Mouse (Mus musculus) kidney, postnatal 0 days (tissue): Measurements from ENCODE around the gene Miga2. TPM values are rescaled to one million over a fixed set of nuclear protein-coding genes. Genes with fewer than 3 reads are reported as not detected.

Source experiments
- ATAC-seq: fragments of 200-750 bp; cut with Nextera tagmentation; replicated peaks from 2 replicates; pipeline ENCODE4 v1.8.0; 2017; ENCODE audit warnings: low read depth, moderate number of reproducible peaks, moderate TSS enrichment, moderate library complexity; ENCODE audit not compliant: low FRiP score
- DNase-seq: peaks from one replicate; pipeline ENCODE4 v3.0.0-alpha.2; 2016; ENCODE audit warnings: low spot score
- H3K27ac ChIP-seq: fragments of 300-500 bp; sonication (generic); 2 replicates; pipeline ENCODE4 v1.5.1; 2014; ENCODE audit warnings: mild to moderate bottlenecking
- H3K27me3 ChIP-seq: fragments of 300-500 bp; sonication (generic); 2 replicates; pipeline ENCODE4 v1.6.1; 2014; ENCODE audit warnings: low read length, mixed read lengths; ENCODE audit not compliant: insufficient read depth
- H3K36me3 ChIP-seq: fragments of 300-500 bp; sonication (generic); 2 replicates; pipeline ENCODE4 v1.6.1; 2014; ENCODE audit warnings: low read length, mixed read lengths; ENCODE audit not compliant: insufficient read depth
- H3K4me1 ChIP-seq: fragments of 300-500 bp; sonication (generic); replicated peaks from 2 replicates; pipeline ENCODE4 v1.6.1; 2014; ENCODE audit warnings: antibody characterized with exemption, low read length, mixed read lengths; ENCODE audit not compliant: insufficient read depth
- H3K4me2 ChIP-seq: fragments of 300-500 bp; sonication (generic); 2 replicates; pipeline ENCODE4 v1.6.1; 2014; ENCODE audit warnings: mild to moderate bottlenecking, low read length, moderate library complexity, mixed read lengths
- H3K4me3 ChIP-seq: fragments of 300-500 bp; sonication (generic); replicated peaks from 2 replicates; pipeline ENCODE4 v1.5.1; 2014; ENCODE audit warnings: low read depth, low read length
- H3K9ac ChIP-seq: fragments of 300-500 bp; sonication (generic); 2 replicates; pipeline ENCODE4 v1.6.1; 2014; ENCODE audit warnings: low read depth, low read length
- H3K9me3 ChIP-seq: fragments of 300-500 bp; sonication (generic); replicated peaks from 2 replicates; pipeline ENCODE4 v1.6.1; 2016; ENCODE audit warnings: low read length, inconsistent platforms, mixed read lengths
- CTCF ChIP-seq: IDR thresholded peaks from 2 replicates; pipeline ENCODE4 v1.5.1; 2016; ENCODE audit warnings: antibody characterized with exemption, low read depth, mild to moderate bottlenecking, moderate library complexity
- WGBS: fragments of 180-500 bp; shearing (Covaris S2); extraction: QIAGEN DNeasy Blood & Tissue Kit; methylation state at CpG from one replicate; pipeline ENCODE4 v1.1.7; 2014; 5-methylcytosine and 5-hydroxymethylcytosine counted together
- microRNA-seq: library from miRNA; unstranded; fragments of <30 nt; microRNA quantifications from one replicate; pipeline ENCODE4, GENCODE M21; 2016
- polyA plus RNA-seq: library from polyadenylated mRNA; unstranded; fragments of >200 nt; fragmentation: Nextera tagmentation; extraction: Ambion mirVana; gene quantifications from 2 replicates; pipeline ENCODE4 v1.2.1, GENCODE M21; 2015

Gene Miga2
- polyA plus RNA-seq, 1 experiment from 2014 or later: 22.2 TPM

GRCm38 (mm10) chr2:30418259-30418658 lies 54.2 kb downstream of the Miga2 start:
- H3K4me3 ChIP-seq: no peak overlapping the region
- peaks cover 25% of the 10 kb centered on the region for H3K4me1 ChIP-seq
- TF ChIP-seq CTCF: no peak
- H3K27me3 ChIP-seq: no peaks in the 10 kb centered on the region
- no peaks in the 10 kb centered on the region for H3K9me3 ChIP-seq
- 60% methylated on average over 6 of the region's 6 CpGs for WGBS
- H3K27ac ChIP-seq: no peak overlapping the region
- DNase-seq (no peak), ATAC-seq (no peak)
- no peak overlapping the region for H3K9ac ChIP-seq
- peak overlapping the region; percentile 77; the same call in 1 of the 2 replicates for H3K4me2 ChIP-seq
- no peaks in the 10 kb centered on the region for H3K36me3 ChIP-seq

GRCm38 (mm10) chr2:30419112-30419511 lies 55.1 kb downstream of the Miga2 start:
- H3K4me3 ChIP-seq: no peak overlapping the region
- WGBS: 23% methylated on average over 10 of the region's 10 CpGs
- no peaks in the 10 kb centered on the region for H3K27me3 ChIP-seq
- DNase-seq: peak; percentile 63
- H3K4me2 ChIP-seq: peak overlapping the region; percentile 77
- H3K9me3 ChIP-seq: no peaks in the 10 kb centered on the region
- ATAC-seq: no peak
- no peaks in the 10 kb centered on the region for H3K36me3 ChIP-seq
- no peak overlapping the region for H3K9ac ChIP-seq
- peaks cover 24% of the 10 kb centered on the region for H3K4me1 ChIP-seq
- peak overlapping the region; percentile 73 for H3K27ac ChIP-seq
- TF ChIP-seq CTCF: no peak

- Histone ChIP-seq H3K36me3 (peaks cover 2% of the 10 kb centered on the region; the same call in 1 of the 2 replicates), H3K9ac (no peak overlapping the region), H3K4me2 (no peak overlapping the region), H3K9me3 (no peaks in the 10 kb centered on the region), H3K4me1 (peaks cover 15% of the 10 kb centered on the region), H3K27me3 (no peaks in the 10 kb centered on the region), H3K4me3 (no peak overlapping the region), H3K27ac (no peak overlapping the region)
- WGBS: 62% methylated on average over 4 of the region's 4 CpGs
- ATAC-seq: no peak
- TF ChIP-seq CTCF: no peak
- DNase-seq: no peak
Observed at GRCm38 (mm10) chr2:30421432-30421831, 57.4 kb downstream of the Miga2 start.

- no peak overlapping the region for H3K9ac ChIP-seq
- no peaks in the 10 kb centered on the region for H3K9me3 ChIP-seq
Observed at GRCm38 (mm10) chr2:30429156-30429555, 65.1 kb downstream of the Miga2 start.

More at GRCm38 (mm10) chr2:30429156-30429555, 65.1 kb downstream of the Miga2 start:
- DNase-seq (no peak), ATAC-seq (no peak)
- TF ChIP-seq CTCF: no peak
- Histone ChIP-seq H3K27ac (no peak overlapping the region), H3K4me2 (no peak overlapping the region), H3K27me3 (no peaks in the 10 kb centered on the region), H3K4me1 (no peaks in the 10 kb centered on the region), H3K36me3 (peaks cover 56% of the 10 kb centered on the region), H3K4me3 (no peak overlapping the region)

Small RNA genes lying within 50 kb of the gene (microRNA-seq; reads per million reads assigned to microRNA genes)
- gene Gm47292: not detected

Other genes with a start within 250 kb of the Miga2 start
- 4.4 and 4.9 TPM in 2 replicates for gene Zer1, start 239.6 kb upstream of the Miga2 start, polyA plus RNA-seq
- 6.4 and 6.6 TPM in 2 replicates for gene Tbc1d13, start 230.5 kb upstream of the Miga2 start, polyA plus RNA-seq
- gene Endog, start 192.7 kb upstream of the Miga2 start, polyA plus RNA-seq: 53.5 and 58.2 TPM in 2 replicates
- gene Spout1, start 185.8 kb upstream of the Miga2 start, polyA plus RNA-seq: 41.8 and 44.7 TPM in 2 replicates
- 22.7 and 22.9 TPM in 2 replicates for gene Kyat1, start 158.4 kb upstream of the Miga2 start, polyA plus RNA-seq
- 50.2 and 51.3 TPM in 2 replicates for gene Lrrc8a, start 126.5 kb upstream of the Miga2 start, polyA plus RNA-seq
- 0.20 and 0.29 TPM in 2 replicates for gene Gm28035, start 123.7 kb upstream of the Miga2 start, polyA plus RNA-seq
- gene Phyhd1, start 98.0 kb upstream of the Miga2 start, polyA plus RNA-seq: 18.9 and 19.2 TPM in 2 replicates
- gene Gm28038, start 83.2 kb upstream of the Miga2 start, polyA plus RNA-seq: not detected in 2 replicates
- gene Dolk, start 77.9 kb upstream of the Miga2 start, polyA plus RNA-seq: 33.8 and 36.3 TPM in 2 replicates
- gene Nup188, start 77.8 kb upstream of the Miga2 start, polyA plus RNA-seq: 17.3 and 17.5 TPM in 2 replicates
- gene Sh3glb2, start 4.9 kb upstream of the Miga2 start, polyA plus RNA-seq: 65.1 and 66.4 TPM in 2 replicates
- gene Dolpp1, start 28.0 kb downstream of the Miga2 start, polyA plus RNA-seq: 23.4 and 24.5 TPM in 2 replicates
- 42.9 and 49.2 TPM in 2 replicates for gene Crat, start 51.6 kb downstream of the Miga2 start, polyA plus RNA-seq
- 131 and 142 TPM in 2 replicates for gene Ptpa, start 51.8 kb downstream of the Miga2 start, polyA plus RNA-seq
- 3.5 and 8.1 TPM in 2 replicates for gene Ier5l, start 110.0 kb downstream of the Miga2 start, polyA plus RNA-seq
- gene Cstad, start 230.8 kb downstream of the Miga2 start, polyA plus RNA-seq: 2.1 and 2.7 TPM in 2 replicates